Mouse (Mus musculus) thymus, adult 2 months (tissue): Measurements from ENCODE around the gene Dusp6. TPM values are rescaled to one million over a fixed set of nuclear protein-coding genes. Genes with fewer than 3 reads are reported as not detected.

Experiments
- DNase-seq: peaks from one replicate; pipeline ENCODE4 v3.0.0; 2021
- H3K27ac ChIP-seq: fragments of 200-500 bp; 2 replicates; pipeline ENCODE4 v1.5.1; 2012; ENCODE audit warnings: low read length, control low read depth; ENCODE audit not compliant: control insufficient read depth, insufficient read depth
- H3K27me3 ChIP-seq: fragments of 200-500 bp; 2 replicates; pipeline ENCODE4 v1.6.1; 2012; ENCODE audit warnings: mild to moderate bottlenecking, low read length, moderate library complexity, mixed read lengths; ENCODE audit not compliant: control insufficient read depth, insufficient read depth
- H3K36me3 ChIP-seq: fragments of 200-500 bp; 2 replicates; pipeline ENCODE4 v1.6.1; 2012; ENCODE audit warnings: mild to moderate bottlenecking, low read length, moderate library complexity; ENCODE audit not compliant: control insufficient read depth, insufficient read depth
- H3K4me1 ChIP-seq: fragments of 200-500 bp; replicated peaks from 2 replicates; pipeline ENCODE4 v1.6.1; 2012; ENCODE audit warnings: low read length; ENCODE audit not compliant: control insufficient read depth, insufficient read depth
- H3K4me3 ChIP-seq: fragments of 200-500 bp; 2 replicates; pipeline ENCODE4 v1.5.1; 2012; ENCODE audit warnings: mild to moderate bottlenecking, low read length, control low read depth, moderate library complexity; ENCODE audit not compliant: control insufficient read depth, insufficient read depth
- CTCF ChIP-seq: fragments of 200-500 bp; IDR thresholded peaks from 2 replicates; pipeline ENCODE4 v1.5.1; 2012; ENCODE audit warnings: mild to moderate bottlenecking, control low read depth, low read length, moderate library complexity, borderline replicate concordance; ENCODE audit not compliant: control insufficient read depth, poor library complexity, insufficient read depth; ENCODE audit errors: extremely low read depth
- POLR2A ChIP-seq: fragments of 200-500 bp; IDR thresholded peaks from 2 replicates; pipeline ENCODE4 v1.6.1; 2012; ENCODE audit warnings: mild to moderate bottlenecking, low read length, control low read depth, moderate library complexity; ENCODE audit not compliant: control insufficient read depth, poor library complexity, insufficient read depth; ENCODE audit errors: extremely low read depth
- WGBS: fragments of 180-500 bp; shearing (Covaris S2); methylation state at CpG from one replicate; pipeline ENCODE4 v1.1.7; 2018; 5-methylcytosine and 5-hydroxymethylcytosine counted together
- polyA plus RNA-seq: library from polyadenylated mRNA; depleted of rRNA; stranded (reverse); fragments of >200 nt; gene quantifications from 2 replicates; pipeline ENCODE4 v1.2.3, GENCODE M21; 2012

Dusp6 gene
- polyA plus RNA-seq, 1 experiment = 43.9 TPM

DNA sequence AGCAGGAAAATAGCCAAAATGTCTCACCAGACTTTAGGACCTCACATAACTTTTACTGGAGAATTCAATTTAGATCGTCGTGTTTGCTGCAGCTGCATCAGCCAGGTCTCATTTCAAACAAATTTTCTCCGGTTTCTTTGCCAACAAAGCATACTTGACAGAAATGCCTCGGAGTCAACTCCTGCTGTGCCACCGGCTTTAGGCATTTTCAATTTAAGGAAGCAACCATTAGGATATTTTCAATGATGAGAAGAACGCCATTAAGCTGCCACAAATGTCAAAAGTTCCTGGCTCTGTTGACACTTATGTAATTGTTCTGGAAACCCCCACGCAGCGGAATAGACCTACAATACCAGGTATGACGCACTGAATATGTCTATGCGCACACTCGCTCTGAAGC, 24.5 kb upstream of the Dusp6 start:
- 92% methylated on average over 11 of the region's 11 CpGs for whole genome bisulfite sequencing
- Histone ChIP-seq H3K36me3 (no peaks in the 10 kb centered on the region), H3K27me3 (no peaks in the 10 kb centered on the region), H3K4me3 (no peak overlapping the region), H3K4me1 (peaks cover 15% of the 10 kb centered on the region), H3K27ac (no peak overlapping the region)
- no peak for DNase-seq
- TF ChIP-seq POLR2A (no peak), CTCF (no peak)

DNA sequence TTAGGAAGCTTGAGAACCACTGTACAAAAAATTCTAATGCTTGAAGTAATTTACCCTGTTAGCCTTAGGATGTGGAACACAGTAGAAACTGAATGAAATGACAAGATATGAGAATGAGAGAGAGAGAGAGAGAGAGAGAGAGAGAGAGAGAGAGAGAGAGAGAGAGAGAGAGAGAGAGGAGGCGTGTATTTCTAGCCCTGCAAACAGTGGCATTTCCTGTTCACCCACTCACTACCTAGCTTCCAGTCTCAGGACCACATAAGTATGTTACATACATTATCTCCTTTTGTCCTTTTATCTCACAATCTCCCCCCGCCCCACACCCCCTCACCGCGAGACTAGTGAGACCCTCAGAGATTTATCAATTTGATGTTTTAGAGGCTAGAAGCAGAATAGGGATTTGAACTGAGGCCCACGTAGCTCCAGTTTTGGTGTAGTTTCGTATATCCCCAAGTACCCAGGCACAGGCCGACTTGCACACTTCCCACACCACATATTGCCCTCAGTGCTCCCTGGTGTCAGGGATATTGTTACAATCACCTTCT, 21.7 kb upstream of the Dusp6 start:
- peak overlapping the region; percentile 28 for H3K4me3 ChIP-seq
- TF ChIP-seq POLR2A (no peak), CTCF (no peak)
- WGBS = 26% methylated on average over 7 of the region's 7 CpGs

DNA sequence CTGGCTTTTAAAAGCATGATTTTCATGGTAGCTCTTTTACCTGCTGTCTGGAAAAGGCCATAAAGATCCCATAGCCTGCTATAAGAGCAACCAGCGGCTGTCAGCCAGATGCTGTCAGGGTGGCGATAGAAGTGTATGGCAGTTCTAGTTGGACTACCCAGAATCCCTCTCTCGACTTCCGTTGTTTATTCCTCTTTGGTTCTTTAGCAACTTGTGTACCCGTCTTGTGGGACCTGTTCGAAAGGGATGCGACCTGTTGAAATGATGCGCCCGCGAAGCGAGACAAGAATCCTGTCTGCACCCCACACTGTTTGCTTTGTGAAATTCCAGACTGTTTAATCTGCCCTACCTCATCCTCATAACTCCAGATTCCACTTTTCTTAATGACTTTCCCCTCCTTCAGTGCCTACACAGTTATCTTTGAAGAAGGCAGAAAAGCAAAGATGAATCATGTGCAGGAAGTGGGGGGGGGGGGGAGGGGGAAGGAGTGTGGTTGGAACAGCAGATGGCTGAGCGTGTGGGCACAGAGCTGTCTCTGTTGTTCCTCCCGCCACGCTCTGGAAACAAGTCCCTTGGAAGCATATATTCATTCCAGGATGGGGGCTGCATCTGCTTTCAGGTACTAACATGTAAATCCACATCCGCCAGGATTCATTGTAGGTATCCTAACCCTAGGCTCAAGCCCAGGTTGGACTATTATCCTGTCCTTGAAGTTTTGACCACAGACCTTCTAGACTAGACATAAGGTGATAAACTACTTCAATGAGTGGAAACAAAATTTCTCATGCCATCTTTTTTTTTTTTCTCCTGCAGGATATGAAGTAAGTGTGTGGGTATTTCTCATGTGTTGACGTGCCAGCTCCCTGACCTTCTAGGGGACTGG, 21.0 kb upstream of the Dusp6 start:
- Histone ChIP-seq H3K4me3 (peak overlapping the region; percentile 44), H3K36me3 (no peaks in the 10 kb centered on the region), H3K27ac (peak overlapping the region; percentile 100), H3K27me3 (no peaks in the 10 kb centered on the region), H3K4me1 (peaks cover 20% of the 10 kb centered on the region)
- TF ChIP-seq CTCF (no peak), POLR2A (no peak)
- DNase-seq = peak; percentile 73
- WGBS = 11% methylated on average over 16 of the region's 16 CpGs

More for the DNA sequence above, 21.7 kb upstream of the Dusp6 start:
- Histone ChIP-seq H3K4me1 (peaks cover 17% of the 10 kb centered on the region), H3K27me3 (no peaks in the 10 kb centered on the region), H3K36me3 (no peaks in the 10 kb centered on the region), H3K27ac (peak overlapping the region; percentile 100)
- no peak for DNase-seq

DNA sequence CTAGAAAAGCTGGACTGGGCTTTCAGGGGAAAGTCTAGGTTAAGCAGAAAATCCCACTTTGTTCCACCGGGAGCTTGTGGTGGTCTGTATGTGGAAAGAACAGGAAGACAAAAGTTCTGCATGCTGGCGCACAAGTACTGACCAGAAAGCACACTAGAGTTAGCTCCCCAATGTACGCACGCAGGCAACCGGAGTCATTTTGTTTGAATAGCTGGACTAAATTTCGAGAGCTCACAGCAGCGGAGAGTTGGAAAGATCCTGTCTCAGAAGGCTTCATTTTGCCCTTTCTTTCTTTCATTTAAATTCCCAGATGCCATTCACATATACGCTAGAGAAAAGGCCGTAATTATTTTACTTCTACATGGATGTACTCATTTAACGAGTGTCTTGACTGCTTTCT, 20.3 kb upstream of the Dusp6 start:
- Histone ChIP-seq H3K4me3 (no peak overlapping the region), H3K4me1 (peaks cover 20% of the 10 kb centered on the region), H3K27ac (peak overlapping the region; percentile 100), H3K27me3 (no peaks in the 10 kb centered on the region), H3K36me3 (no peaks in the 10 kb centered on the region)
- DNase-seq = no peak
- 87% methylated on average over 10 of the region's 10 CpGs for WGBS
- no peak for TF ChIP-seq CTCF
- TF ChIP-seq POLR2A = no peak

DNA sequence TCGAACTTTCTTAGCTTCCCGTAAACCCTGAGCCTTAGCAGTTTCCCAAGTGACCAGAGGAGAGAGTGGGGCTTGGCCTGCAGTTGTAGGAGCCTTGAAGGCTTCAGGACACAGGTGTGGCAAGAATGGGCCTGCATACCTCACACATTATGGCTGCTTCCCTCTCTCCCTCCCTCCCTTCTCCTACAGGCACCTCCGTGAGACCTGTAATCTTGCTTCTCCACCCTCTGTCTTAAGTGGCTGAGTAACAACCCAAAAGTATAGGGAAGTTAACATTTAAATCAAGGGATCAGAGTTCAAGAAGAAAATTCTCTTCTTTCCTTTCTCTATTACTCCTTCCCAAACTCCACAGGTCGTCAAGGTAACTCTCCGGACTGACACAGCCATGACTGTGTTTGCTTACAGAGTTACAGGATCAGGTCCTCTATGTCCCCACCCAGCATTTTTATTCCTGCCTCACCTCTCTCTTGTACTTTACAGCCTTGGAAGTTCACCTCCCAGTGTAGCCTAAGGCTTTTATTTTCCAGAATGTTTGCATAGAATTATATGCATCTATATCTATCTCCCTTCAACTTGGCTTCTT, 19.0 kb upstream of the Dusp6 start:
- no peak for TF ChIP-seq POLR2A
- TF ChIP-seq CTCF = no peak
- Histone ChIP-seq H3K27ac (no peak overlapping the region), H3K36me3 (no peaks in the 10 kb centered on the region), H3K27me3 (no peaks in the 10 kb centered on the region), H3K4me3 (no peak overlapping the region), H3K4me1 (peaks cover 20% of the 10 kb centered on the region)
- 87% methylated on average over 5 of the region's 5 CpGs for WGBS
- DNase-seq = no peak

DNA sequence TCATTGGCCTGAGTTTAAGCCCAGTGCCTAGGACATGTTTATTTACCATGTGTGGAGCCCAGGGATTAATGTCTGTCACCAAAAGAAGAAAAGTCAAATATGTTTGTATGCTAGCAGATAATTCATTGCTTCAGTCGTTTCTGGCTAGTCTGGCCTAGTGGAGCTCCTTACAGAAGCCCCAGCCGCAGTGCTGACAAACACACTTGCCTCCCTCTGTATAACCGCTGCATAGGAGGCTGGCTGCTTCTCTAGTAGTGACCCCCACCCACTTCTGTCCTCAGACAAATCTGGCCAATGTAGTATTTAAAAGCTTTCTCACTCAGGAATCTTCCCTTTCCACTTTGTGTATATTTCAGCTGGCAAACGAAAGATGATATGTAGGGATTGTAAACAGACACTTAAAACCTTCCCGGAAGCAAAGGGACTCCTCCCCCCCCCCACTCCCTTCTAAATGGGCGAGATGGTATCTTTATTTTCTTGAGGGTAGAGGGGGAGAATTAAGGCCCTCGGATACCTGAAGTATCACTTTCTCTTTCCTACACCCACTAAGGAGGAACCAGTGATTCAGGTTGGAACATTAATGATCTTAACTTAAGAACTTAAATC, 18.3 kb upstream of the Dusp6 start:
- Histone ChIP-seq H3K36me3 (no peaks in the 10 kb centered on the region), H3K27ac (peak overlapping the region; percentile 82), H3K27me3 (no peaks in the 10 kb centered on the region), H3K4me3 (no peak overlapping the region), H3K4me1 (peaks cover 20% of the 10 kb centered on the region)
- 43% methylated on average over 7 of the region's 7 CpGs for WGBS
- DNase-seq = no peak
- no peak for TF ChIP-seq POLR2A
- no peak for TF ChIP-seq CTCF
